Mouse (Mus musculus) midbrain, postnatal 0 days (tissue): ENCODE measurements around the gene Cd300lg. TPM values are rescaled to one million over a fixed set of nuclear protein-coding genes. Genes with fewer than 3 reads are reported as not detected.
A peak's percentile ranks its signal among the peaks of the same experiment; 100 is the strongest.

ENCODE experiments used
- ATAC-seq: fragments of 200-750 bp; cut with Nextera tagmentation; 2 replicates; pipeline ENCODE4 v1.8.0; 2017; ENCODE audit warnings: moderate number of reproducible peaks, mild to moderate bottlenecking, moderate TSS enrichment, moderate library complexity; ENCODE audit not compliant: low FRiP score
- DNase-seq: peaks from one replicate; pipeline ENCODE4 v3.0.0-alpha.2; 2015; ENCODE audit warnings: low spot score
- H3K27ac ChIP-seq: fragments of 300-500 bp; sonication (generic); 2 replicates; pipeline ENCODE4 v1.5.1; 2014; ENCODE audit warnings: low read depth, mild to moderate bottlenecking, low read length, mixed read lengths
- H3K27me3 ChIP-seq: fragments of 300-500 bp; sonication (generic); 2 replicates; pipeline ENCODE4 v1.6.1; 2014; ENCODE audit warnings: low read length, control low read depth, mixed read lengths; ENCODE audit not compliant: insufficient read depth
- H3K36me3 ChIP-seq: fragments of 300-500 bp; sonication (generic); 2 replicates; pipeline ENCODE4 v1.6.1; 2014; ENCODE audit warnings: low read length, control low read depth, mixed read lengths; ENCODE audit not compliant: insufficient read depth
- H3K4me1 ChIP-seq: fragments of 300-500 bp; sonication (generic); 2 replicates; pipeline ENCODE4 v1.6.1; 2014; ENCODE audit warnings: mild to moderate bottlenecking, control low read depth, antibody characterized with exemption, low read length, mixed read lengths; ENCODE audit not compliant: insufficient read depth
- H3K4me2 ChIP-seq: fragments of 300-500 bp; sonication (generic); 2 replicates; pipeline ENCODE4 v1.6.1; 2014; ENCODE audit warnings: low read depth, mild to moderate bottlenecking, low read length, mixed read lengths; ENCODE audit not compliant: poor library complexity, severe bottlenecking
- H3K4me3 ChIP-seq: fragments of 300-500 bp; sonication (generic); 2 replicates; pipeline ENCODE4 v1.5.1; 2014; ENCODE audit warnings: low read depth, mild to moderate bottlenecking, low read length, moderate library complexity
- H3K9ac ChIP-seq: fragments of 300-500 bp; sonication (generic); replicated peaks from 2 replicates; pipeline ENCODE4 v1.6.1; 2014; ENCODE audit warnings: mild to moderate bottlenecking, low read length, moderate library complexity, mixed read lengths; ENCODE audit not compliant: poor library complexity, severe bottlenecking
- H3K9me3 ChIP-seq: fragments of 300-500 bp; sonication (generic); 2 replicates; pipeline ENCODE4 v1.6.1; 2016; ENCODE audit warnings: low read length, control low read depth
- CTCF ChIP-seq: IDR thresholded peaks from 2 replicates; pipeline ENCODE4 v1.5.1; 2016; ENCODE audit warnings: antibody characterized with exemption, mild to moderate bottlenecking
- WGBS: fragments of 180-500 bp; shearing (Covaris S2); extraction: QIAGEN DNeasy Blood & Tissue Kit; methylation state at CpG from one replicate; pipeline ENCODE4 v1.1.7; 2014; 5-methylcytosine and 5-hydroxymethylcytosine counted together
- polyA plus RNA-seq: library from polyadenylated mRNA; unstranded; fragments of >200 nt; fragmentation: Nextera tagmentation; extraction: Ambion mirVana; gene quantifications from 2 replicates; pipeline ENCODE4 v1.2.1, GENCODE M21; 2015
- total RNA-seq: library from RNA; depleted of rRNA; stranded (reverse); fragments of >200 nt; gene quantifications from 2 replicates; pipeline ENCODE4 v1.2.3, GENCODE M21; 2014

Cd300lg gene
- total and polyA plus RNA-seq, 2 experiments from 2014 or later = 0.25 TPM; not detected in 1

GRCm38 (mm10) chr11:102031149-102031548 is 10.2 kb upstream of the Cd300lg start:
- H3K36me3 ChIP-seq = no peaks in the 10 kb centered on the region
- H3K4me1 ChIP-seq = no peaks in the 10 kb centered on the region
- WGBS = 65% methylated on average over 7 of the region's 7 CpGs
- TF ChIP-seq CTCF = no peak
- H3K27ac ChIP-seq = no peak overlapping the region
- DNase-seq (peak; percentile 64), ATAC-seq (no peak)
- no peaks in the 10 kb centered on the region for H3K27me3 ChIP-seq
- H3K4me2 ChIP-seq = no peak overlapping the region
- H3K9me3 ChIP-seq = no peaks in the 10 kb centered on the region
- H3K4me3 ChIP-seq = no peak overlapping the region
- no peak overlapping the region for H3K9ac ChIP-seq

GRCm38 (mm10) chr11:102033055-102033591 is 8.2 kb upstream of the Cd300lg start:
- Histone ChIP-seq H3K9me3 (no peaks in the 10 kb centered on the region), H3K36me3 (no peaks in the 10 kb centered on the region), H3K9ac (no peak overlapping the region), H3K27ac (no peak overlapping the region), H3K27me3 (no peaks in the 10 kb centered on the region), H3K4me1 (no peaks in the 10 kb centered on the region), H3K4me2 (no peak overlapping the region), H3K4me3 (no peak overlapping the region)
- ATAC-seq (no peak), DNase-seq (no peak)
- TF ChIP-seq CTCF = no peak
- WGBS = 94% methylated on average over 12 of the region's 12 CpGs

- no peaks in the 10 kb centered on the region for H3K36me3 ChIP-seq
- H3K9ac ChIP-seq = no peak overlapping the region
- 49% methylated on average over 8 of the region's 8 CpGs for WGBS
- no peaks in the 10 kb centered on the region for H3K4me1 ChIP-seq
- no peak for ATAC-seq
- H3K4me2 ChIP-seq = no peak overlapping the region
- peak; percentile 70 for DNase-seq
- no peak overlapping the region for H3K4me3 ChIP-seq
- TF ChIP-seq CTCF = no peak
- no peak overlapping the region for H3K27ac ChIP-seq
- H3K9me3 ChIP-seq = no peaks in the 10 kb centered on the region
- H3K27me3 ChIP-seq = no peaks in the 10 kb centered on the region
Measured at GRCm38 (mm10) chr11:102034887-102035286, 6.4 kb upstream of the Cd300lg start.

- no peaks in the 10 kb centered on the region for H3K9me3 ChIP-seq
- no peaks in the 10 kb centered on the region for H3K36me3 ChIP-seq
- no peaks in the 10 kb centered on the region for H3K27me3 ChIP-seq
- ATAC-seq (no peak), DNase-seq (no peak)
- no peak overlapping the region for H3K9ac ChIP-seq
- H3K4me3 ChIP-seq = no peak overlapping the region
- no peak overlapping the region for H3K4me2 ChIP-seq
- no peaks in the 10 kb centered on the region for H3K4me1 ChIP-seq
- WGBS = 80% methylated on average over 5 of the region's 5 CpGs
- no peak overlapping the region for H3K27ac ChIP-seq
- no peak for TF ChIP-seq CTCF
Measured at GRCm38 (mm10) chr11:102035456-102035960, 5.8 kb upstream of the Cd300lg start.

- Histone ChIP-seq H3K9me3 (no peaks in the 10 kb centered on the region), H3K4me2 (no peak overlapping the region), H3K9ac (no peak overlapping the region), H3K27me3 (no peaks in the 10 kb centered on the region), H3K4me1 (no peaks in the 10 kb centered on the region), H3K36me3 (no peaks in the 10 kb centered on the region), H3K4me3 (no peak overlapping the region), H3K27ac (no peak overlapping the region)
- no peak for DNase-seq
- no peak for TF ChIP-seq CTCF
- no peak for ATAC-seq
- 78% methylated on average over 7 of the region's 7 CpGs for WGBS
Measured at GRCm38 (mm10) chr11:102036336-102036735, 5.0 kb upstream of the Cd300lg start.

GRCm38 (mm10) chr11:102037789-102038188 is 3.5 kb upstream of the Cd300lg start:
- 84% methylated on average over 6 of the region's 6 CpGs for WGBS
- Histone ChIP-seq H3K4me2 (no peak overlapping the region), H3K27ac (no peak overlapping the region), H3K36me3 (no peaks in the 10 kb centered on the region), H3K4me1 (no peaks in the 10 kb centered on the region), H3K9ac (no peak overlapping the region), H3K9me3 (no peaks in the 10 kb centered on the region), H3K4me3 (no peak overlapping the region), H3K27me3 (no peaks in the 10 kb centered on the region)
- no peak for ATAC-seq
- no peak for TF ChIP-seq CTCF
- DNase-seq = no peak
